Mouse (Mus musculus) NIH3T3 (cell line): ENCODE data around the gene Umod.
A peak's percentile ranks its signal among the peaks of the same experiment; 100 is the strongest.

Experiments
- DNase-seq: peaks from one replicate; pipeline ENCODE4 v3.0.0-alpha.2; 2012; ENCODE audit warnings: low read depth

Gene Umod

DNA sequence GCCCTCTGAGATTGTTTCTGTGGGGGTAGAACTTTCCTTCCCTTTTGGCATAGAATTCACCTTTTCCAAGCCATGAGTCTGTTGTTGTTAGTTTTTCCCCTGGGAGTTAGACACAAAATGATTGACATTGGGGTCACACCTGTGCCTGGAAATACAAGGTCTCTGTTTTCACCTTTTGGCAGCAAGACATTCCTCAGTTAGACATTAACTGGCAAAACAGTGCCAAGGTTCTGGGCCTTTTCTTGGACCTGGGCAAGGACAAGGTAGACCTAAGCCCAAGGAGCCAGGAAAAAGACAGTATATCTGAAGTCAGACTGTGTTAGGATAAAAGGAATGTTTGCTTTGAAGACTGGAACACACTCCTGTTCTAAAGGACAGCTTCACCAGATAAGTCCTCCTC lies at the start of gene Umod:
Gene Umod (minus strand): TSS at position 27 of the 400 bp plus-strand sequence.
- no peak for DNase-seq

- no peak for DNase-seq
Observed at GRCm38 (mm10) chr7:119528617-119529016, 49.5 kb upstream of the Umod start.

GRCm38 (mm10) chr7:119527548-119527947 lies 48.5 kb upstream of the Umod start:
- DNase-seq: no peak

DNA sequence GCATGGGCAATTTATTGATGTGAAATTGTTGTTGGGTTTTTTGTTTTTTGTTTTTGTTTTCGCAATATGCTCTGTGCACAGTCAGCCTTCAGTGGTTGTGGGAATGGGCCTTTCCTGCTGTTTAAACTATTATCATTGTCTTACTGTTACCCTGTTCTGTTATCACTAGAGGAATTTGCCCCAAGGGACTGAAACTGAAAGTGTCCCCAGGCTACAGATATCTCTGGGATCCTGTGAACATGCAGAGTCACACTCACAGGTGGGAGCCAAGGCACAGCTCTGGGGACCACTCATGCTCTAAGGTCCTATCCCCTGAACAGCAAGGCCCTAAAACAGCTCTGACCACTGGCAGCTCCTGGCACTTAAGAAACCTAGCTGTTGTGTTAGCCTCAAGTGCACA lies 48.1 kb upstream of the Umod start:
- no peak for DNase-seq

GRCm38 (mm10) chr7:119526486-119526885 lies 47.4 kb upstream of the Umod start:
- DNase-seq: no peak

DNA sequence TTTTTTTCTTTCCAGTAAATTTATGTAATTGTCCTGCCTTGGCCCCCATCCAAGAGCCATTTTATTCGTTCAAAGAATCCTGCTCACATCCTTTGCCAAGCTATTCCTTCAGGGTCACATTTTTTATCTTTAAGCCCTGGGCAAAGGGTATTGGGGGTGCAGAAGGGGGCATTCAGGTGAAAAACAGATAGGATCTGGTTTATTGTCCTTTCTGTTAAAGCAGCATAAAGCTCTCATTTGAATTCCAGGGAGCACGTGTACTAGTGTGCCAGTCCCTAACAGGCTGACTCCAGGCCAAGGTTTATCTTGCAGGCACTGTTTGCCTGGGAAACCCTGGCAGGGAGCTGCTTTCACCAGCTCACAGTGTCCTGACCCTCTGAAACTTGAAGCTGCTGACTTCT lies 46.8 kb upstream of the Umod start:
- no peak for DNase-seq

GRCm38 (mm10) chr7:119523389-119523788 lies 44.3 kb upstream of the Umod start, which contains the start of gene Pdilt:
Gene Pdilt, minus strand, starts transcription at chr7:119523489.
- no peak for DNase-seq

GRCm38 (mm10) chr7:119522385-119522784 lies 43.3 kb upstream of the Umod start:
- DNase-seq: no peak

GRCm38 (mm10) chr7:119521816-119522215 lies 42.7 kb upstream of the Umod start:
- no peak for DNase-seq

- peak; percentile 48 for DNase-seq
Observed at GRCm38 (mm10) chr7:119519654-119520053, 40.6 kb upstream of the Umod start.

DNA sequence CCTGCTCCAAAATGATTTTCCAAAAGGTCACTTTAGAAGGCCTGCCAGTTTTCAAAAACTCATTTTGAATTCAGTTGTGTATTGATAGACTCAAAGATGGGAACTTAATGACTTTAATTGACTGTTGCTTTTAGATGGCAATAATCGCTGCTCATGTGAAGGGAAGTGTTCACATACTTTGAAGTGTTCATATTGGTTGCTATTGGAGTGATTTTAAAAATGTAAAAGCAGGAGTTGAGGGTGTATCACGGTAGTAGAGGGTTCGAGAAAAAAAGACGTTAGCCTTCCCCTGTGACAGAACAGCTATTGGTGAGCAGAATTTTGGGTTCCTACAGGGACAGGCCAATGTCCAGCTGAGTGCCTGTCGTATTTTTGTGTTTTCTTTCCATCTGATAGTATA lies 40.1 kb upstream of the Umod start, which contains the start of gene Acsm5:
Gene Acsm5 (plus strand): TSS at position 301 of the 400 bp plus-strand sequence.
- DNase-seq: no peak

DNA sequence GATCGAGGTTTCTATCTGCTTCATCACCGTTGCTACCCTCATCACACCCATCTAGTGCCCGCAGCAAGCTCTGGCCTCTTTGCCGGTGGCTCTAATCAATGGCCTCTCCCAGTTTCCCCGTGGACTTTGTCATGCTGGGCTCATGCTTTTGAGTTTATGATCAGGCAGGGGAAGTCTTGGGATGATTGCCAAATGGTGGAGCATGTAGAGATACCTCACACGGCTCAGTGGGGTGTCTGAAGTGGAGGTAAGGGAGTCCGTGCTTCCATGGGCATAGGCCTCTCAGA lies 37.1 kb upstream of the Umod start:
- no peak for DNase-seq

GRCm38 (mm10) chr7:119515492-119516271 lies 36.6 kb upstream of the Umod start:
- DNase-seq: peak; percentile 61

DNA sequence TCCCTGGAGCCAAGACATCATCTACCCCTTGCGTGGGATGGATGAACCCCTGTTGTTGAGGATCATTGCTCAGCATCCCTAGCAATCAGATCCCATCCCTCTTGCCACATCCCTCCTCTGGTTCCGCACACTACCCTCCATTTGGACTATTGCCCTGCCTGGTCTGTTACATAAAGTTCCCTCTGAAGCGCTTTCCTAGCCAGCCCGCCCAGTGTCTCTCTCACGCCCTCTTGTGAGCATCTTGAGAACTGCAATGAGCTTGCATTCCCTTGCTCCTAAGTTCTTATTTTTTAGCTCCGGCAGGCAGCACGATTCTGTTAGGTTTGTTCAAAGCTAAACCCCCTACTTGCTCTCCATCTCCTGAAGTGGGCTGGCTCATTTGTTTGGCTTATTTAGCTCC lies 34.0 kb upstream of the Umod start:
- DNase-seq: peak; percentile 23

DNA sequence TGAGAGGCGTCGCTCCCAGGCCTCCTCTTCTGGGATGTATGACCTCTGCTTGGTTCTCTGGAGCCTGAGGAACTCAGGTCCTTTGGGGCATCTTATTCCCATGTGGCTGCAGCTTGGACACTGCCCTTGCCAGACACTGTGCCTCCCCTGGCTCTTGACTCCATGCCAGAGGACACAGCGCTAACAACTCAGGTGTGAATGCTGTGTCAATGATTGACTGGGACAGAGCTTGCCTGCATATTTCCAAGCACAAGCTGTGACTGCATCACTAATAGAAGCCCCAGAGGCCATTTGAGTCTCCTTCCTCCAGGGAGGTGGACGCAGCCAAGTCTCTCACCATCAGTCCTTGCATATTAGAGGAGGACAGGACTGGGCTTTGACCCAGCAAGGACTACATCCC lies 32.1 kb upstream of the Umod start:
- DNase-seq: no peak

- DNase-seq: no peak
Observed at GRCm38 (mm10) chr7:119490041-119490780, 11.1 kb upstream of the Umod start.

DNA sequence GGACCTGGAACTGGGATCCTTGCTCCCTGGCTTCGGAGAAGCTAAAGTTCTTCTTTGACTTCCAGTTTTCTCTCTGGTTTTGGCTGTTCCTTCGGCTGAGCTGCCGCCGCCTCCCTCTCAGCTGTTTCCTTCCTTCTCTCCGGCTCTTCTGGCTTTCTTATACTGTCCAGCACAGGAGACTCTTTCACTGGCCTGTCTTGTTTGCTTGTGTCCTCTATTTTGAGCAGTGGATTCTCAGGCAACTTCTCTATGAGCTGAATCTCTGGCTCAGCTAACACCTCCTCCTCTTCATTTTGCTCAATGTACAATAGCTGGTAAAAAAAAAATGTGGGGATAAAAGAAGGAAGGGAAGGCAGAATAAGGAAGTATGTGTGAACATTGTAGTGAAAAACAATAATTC lies 7.6 kb upstream of the Umod start:
- no peak for DNase-seq

DNA sequence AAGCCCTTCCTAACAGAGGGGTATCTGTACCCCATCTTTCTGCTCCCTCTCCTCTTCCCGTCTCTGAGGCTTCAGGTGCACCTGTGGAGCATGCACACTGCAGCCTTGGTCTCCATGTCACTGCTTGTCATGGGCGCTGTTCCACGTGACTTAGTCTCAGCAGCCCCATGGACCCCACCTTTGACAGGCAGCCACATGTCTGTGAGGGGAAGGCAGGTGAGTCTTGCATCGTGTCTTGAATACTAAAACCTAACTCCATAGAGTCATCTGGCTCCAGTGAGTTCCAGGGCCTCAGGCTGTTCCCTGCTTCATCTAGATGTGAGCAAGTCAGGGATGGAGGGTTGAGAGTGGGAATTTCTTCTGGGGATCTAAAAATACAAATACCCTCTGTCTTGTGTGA lies 5.1 kb upstream of the Umod start:
- DNase-seq: no peak

- DNase-seq: no peak
Observed at GRCm38 (mm10) chr7:119476500-119477389, 2.3 kb downstream of the Umod start.

GRCm38 (mm10) chr7:119459185-119459584 lies 19.9 kb downstream of the Umod start, which contains the start of gene Gp2:
Gene Gp2, minus strand, starts transcription at chr7:119459285.
- no peak for DNase-seq

DNA sequence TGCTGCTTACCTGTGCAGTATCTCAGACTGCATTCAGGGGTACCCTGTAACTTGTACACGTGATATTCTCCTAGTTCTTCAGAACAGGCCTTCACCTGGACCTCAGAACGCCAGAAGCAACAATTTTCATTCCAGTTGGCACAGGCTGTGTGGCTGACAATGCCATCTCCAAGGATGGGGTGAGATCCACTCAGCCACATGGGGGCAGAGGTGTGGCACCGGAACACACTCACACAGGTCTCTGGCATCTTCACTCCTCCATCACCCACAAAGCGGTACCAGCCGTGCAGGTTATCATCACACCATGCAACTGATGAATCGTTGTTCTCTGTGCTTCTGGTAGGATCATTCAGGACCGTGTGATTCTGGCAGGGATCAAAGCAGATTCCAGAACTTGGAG lies 24.9 kb downstream of the Umod start:
- DNase-seq: no peak

- peak; percentile 1 for DNase-seq
Observed at GRCm38 (mm10) chr7:119443849-119444248, 35.2 kb downstream of the Umod start.
